ENCODE assay signal across 15 mouse cellular contexts in genomic region chr6:55288007-55288602, GRCm38 (mm10). TPM values are rescaled to one million over a fixed set of nuclear protein-coding genes. Genes with fewer than 3 reads are reported as not detected.
DNase-seq lines count a peak whose midpoint lies in the region; ATAC-seq lines count a peak whose summit lies in the region.
"Had no signal": no experiment of that assay in that cellular context is flagged by ENCODE, and none has a peak within 500 bp of the region (broad histone marks: within the 10 kb centered on the region; RNA-seq: fewer than 3 reads in every experiment).

No protein-coding gene starts in this region.

- no peak for ATAC-seq in embryonic facial prominence, embryonic 13.5 days (ENCODE audit: insufficient number of reproducible peaks, insufficient read depth, low FRiP score, low TSS enrichment, low read depth)
- no peak; the same call in 1 of the 2 replicates for ATAC-seq in midbrain, embryonic 15.5 days (replicated peaks)
- ATAC-seq in forebrain, embryonic 13.5 days = no peak

- H3K9me3 ChIP-seq in embryonic facial prominence, embryonic 13.5 days = no peaks in the 10 kb centered on the region
- peaks cover 2% of the 10 kb centered on the region; the same call in 1 of the 2 replicates for H3K9me3 ChIP-seq in embryonic facial prominence, embryonic 10.5 days
- H3K9me3 ChIP-seq in midbrain, embryonic 15.5 days = no peaks in the 10 kb centered on the region
- 0 out of 2 replicates have a peak, but pooled peaks cover 3% of the 10 kb centered on the region for H3K9me3 ChIP-seq in forebrain, embryonic 13.5 days (replicated peaks)
- H3K9me3 ChIP-seq: embryonic facial prominence, embryonic 15.5 days; lung, embryonic 15.5 days had no signal

- peak overlapping the region; percentile 11 for H3K27ac ChIP-seq in embryonic facial prominence, embryonic 13.5 days
- no peak overlapping the region for H3K27ac ChIP-seq in embryonic facial prominence, embryonic 10.5 days (replicated peaks)
- no peak overlapping the region for H3K27ac ChIP-seq in midbrain, embryonic 15.5 days
- H3K27ac ChIP-seq in forebrain, embryonic 13.5 days = no peak overlapping the region
- H3K27ac ChIP-seq: embryonic facial prominence, embryonic 15.5 days; lung, embryonic 15.5 days had no signal

- H3K4me3 ChIP-seq in embryonic facial prominence, embryonic 13.5 days = no peak overlapping the region
- H3K4me3 ChIP-seq in embryonic facial prominence, embryonic 10.5 days = no peak overlapping the region
- H3K4me3 ChIP-seq in midbrain, embryonic 15.5 days = no peak overlapping the region
- H3K4me3 ChIP-seq in forebrain, embryonic 13.5 days = no peak overlapping the region
- H3K4me3 ChIP-seq: embryonic facial prominence, embryonic 15.5 days; lung, embryonic 15.5 days; megakaryocyte, embryonic 14.5 days had no signal

- no peak overlapping the region for H3K4me2 ChIP-seq in embryonic facial prominence, embryonic 13.5 days
- H3K4me2 ChIP-seq in midbrain, embryonic 15.5 days = no peak overlapping the region
- H3K4me2 ChIP-seq in forebrain, embryonic 13.5 days = no peak overlapping the region
- H3K4me2 ChIP-seq: embryonic facial prominence, embryonic 15.5 days; lung, embryonic 15.5 days had no signal

- 76% methylated on average over 5 of the region's 5 CpGs for WGBS in embryonic facial prominence, embryonic 13.5 days
- 88% methylated on average over 5 of the region's 5 CpGs for WGBS in embryonic facial prominence, embryonic 10.5 days
- 85% methylated on average over 5 of the region's 5 CpGs for WGBS in midbrain, embryonic 15.5 days
- 90% methylated on average over 5 of the region's 5 CpGs for WGBS in forebrain, embryonic 13.5 days

- H3K27me3 ChIP-seq in embryonic facial prominence, embryonic 13.5 days = no peaks in the 10 kb centered on the region
- no peaks in the 10 kb centered on the region for H3K27me3 ChIP-seq in embryonic facial prominence, embryonic 10.5 days (replicated peaks; ENCODE audit: low read depth, poor library complexity, severe bottlenecking)
- no peaks in the 10 kb centered on the region for H3K27me3 ChIP-seq in midbrain, embryonic 15.5 days (replicated peaks)
- no peaks in the 10 kb centered on the region for H3K27me3 ChIP-seq in forebrain, embryonic 13.5 days
- H3K27me3 ChIP-seq: embryonic facial prominence, embryonic 15.5 days; lung, embryonic 15.5 days had no signal

- H3K36me3 ChIP-seq in embryonic facial prominence, embryonic 13.5 days = peaks cover 33% of the 10 kb centered on the region
- H3K36me3 ChIP-seq in embryonic facial prominence, embryonic 10.5 days (replicated peaks) = peaks cover 52% of the 10 kb centered on the region
- no peaks in the 10 kb centered on the region for H3K36me3 ChIP-seq in midbrain, embryonic 15.5 days (replicated peaks)
- H3K36me3 ChIP-seq in forebrain, embryonic 13.5 days (ENCODE audit: poor library complexity, severe bottlenecking) = peaks cover 14% of the 10 kb centered on the region
- H3K36me3 ChIP-seq: lung, embryonic 15.5 days had no signal

- H3K9ac ChIP-seq in embryonic facial prominence, embryonic 13.5 days = no peak overlapping the region
- H3K9ac ChIP-seq in midbrain, embryonic 15.5 days = no peak overlapping the region
- H3K9ac ChIP-seq in forebrain, embryonic 13.5 days = no peak overlapping the region
- H3K9ac ChIP-seq: embryonic facial prominence, embryonic 15.5 days; lung, embryonic 15.5 days had no signal

- no peak for DNase-seq in embryonic facial prominence, embryonic 10.5 days (ENCODE audit: low spot score)
- peak; percentile 4 for DNase-seq in A20 (ENCODE audit: low read depth, low spot score)
- DNase-seq in kidney, adult 18-20 months = peak; percentile 19
- DNase-seq in kidney, postnatal 14 days = peak; percentile 37
- no peak for DNase-seq in layer of hippocampus, postnatal 14 days (ENCODE audit: low spot score in 2 of 2)
- DNase-seq: adrenal gland, adult 8-10 months; cerebellum, adult 8-10 months; retina, postnatal 1 day; thymus, adult 2 months had no signal

- peaks cover 10% of the 10 kb centered on the region; the same call in 1 of the 2 replicates for H3K4me1 ChIP-seq in embryonic facial prominence, embryonic 13.5 days
- peaks cover 12% of the 10 kb centered on the region; the same call in 1 of the 2 replicates for H3K4me1 ChIP-seq in embryonic facial prominence, embryonic 10.5 days
- peaks cover 4% of the 10 kb centered on the region for H3K4me1 ChIP-seq in midbrain, embryonic 15.5 days
- H3K4me1 ChIP-seq in forebrain, embryonic 13.5 days = no peaks in the 10 kb centered on the region
- H3K4me1 ChIP-seq: embryonic facial prominence, embryonic 15.5 days; lung, embryonic 15.5 days had no signal

RNA-seq across cellular contexts. Expression of gene Aqp1, which starts 48.1 kb away (rescaled TPM):
- 46.6 and 65.9 TPM in 2 replicates for polyA plus RNA-seq in embryonic facial prominence, embryonic 13.5 days (2015; fragmentation: Nextera tagmentation; extraction: Ambion mirVana)
- polyA plus RNA-seq in embryonic facial prominence, embryonic 10.5 days (2016; fragmentation: Nextera tagmentation; extraction: Ambion mirVana) = 0.29 and 0.76 TPM in 2 replicates
- 4.5 and 4.9 TPM in 2 replicates for polyA plus RNA-seq in midbrain, embryonic 15.5 days (2015; fragmentation: Nextera tagmentation; extraction: Ambion mirVana)
- 10 to 100 TPM in 1 of 2 experiments, 1 to 10 TPM in 1; 1.5 to 16.2 TPM for total RNA-seq in layer of hippocampus, postnatal 14 days (2021)
- 1.7 and 4.2 TPM in 2 replicates for polyA plus RNA-seq in forebrain, embryonic 13.5 days (2015; fragmentation: Nextera tagmentation; extraction: Ambion mirVana)

Comparison
In these comparisons a context has a peak if more than half of its experiments do, and no peak if none do; other contexts are left out.
1. DNase-seq: peak in A20 (single experiment), kidney, adult 18-20 months (single experiment) and kidney, postnatal 14 days (single experiment); none in embryonic facial prominence, embryonic 10.5 days (single experiment) and layer of hippocampus, postnatal 14 days (0 of 2).